Mouse (Mus musculus) C2C12 (cell line): ENCODE measurements around the gene 4933409G03Rik.

Source experiments
- CTCF ChIP-seq: IDR thresholded peaks from one replicate; pipeline ENCODE4 v1.5.1; 2011; ENCODE audit not compliant: control insufficient read depth, insufficient read depth, insufficient read length
- FOSL1 ChIP-seq: IDR thresholded peaks from one replicate; pipeline ENCODE4 v1.8.0; 2011; ENCODE audit warnings: mild to moderate bottlenecking, low read length; ENCODE audit not compliant: poor library complexity, insufficient read depth, severe bottlenecking
- MAX ChIP-seq: IDR thresholded peaks from one replicate; pipeline ENCODE4 v1.6.1; 2011; ENCODE audit warnings: mild to moderate bottlenecking, control low read depth
- MYOD1 ChIP-seq: IDR thresholded peaks from one replicate; pipeline ENCODE4 v1.6.1; 2011; ENCODE audit warnings: low read depth; ENCODE audit not compliant: control insufficient read depth, insufficient read length
- MYOG ChIP-seq: IDR thresholded peaks from one replicate; pipeline ENCODE4 v1.6.1; 2011; ENCODE audit not compliant: control insufficient read depth, insufficient read length; ENCODE audit errors: extremely low read depth

GRCm38 (mm10) chr2:68568361-68568760 is 13.9 kb upstream of the 4933409G03Rik start:
- no peak for TF ChIP-seq MYOG
- no peak for TF ChIP-seq MAX
- no peak for TF ChIP-seq CTCF
- no peak for TF ChIP-seq FOSL1
- TF ChIP-seq MYOD1, result no peak
